Mouse (Mus musculus) erythroblast, embryonic 14.5 days (primary cell): ENCODE measurements around the gene Llgl1. TPM values are rescaled to one million over a fixed set of nuclear protein-coding genes. Genes with fewer than 3 reads are reported as not detected.

Source experiments
- H3K27me3 ChIP-seq: 2 replicates; pipeline ENCODE4 v1.6.1; 2012; ENCODE audit warnings: inconsistent platforms; ENCODE audit not compliant: control insufficient read depth
- H3K36me3 ChIP-seq: 2 replicates; pipeline ENCODE4 v1.6.1; 2012; ENCODE audit warnings: mild to moderate bottlenecking, inconsistent platforms; ENCODE audit not compliant: control insufficient read depth
- H3K4me1 ChIP-seq: 2 replicates; pipeline ENCODE4 v1.6.1; 2012; ENCODE audit warnings: inconsistent platforms; ENCODE audit not compliant: control insufficient read depth
- H3K4me3 ChIP-seq: replicated peaks from 2 replicates; pipeline ENCODE3; 2012; ENCODE audit warnings: moderate library complexity, mild to moderate bottlenecking, inconsistent platforms
- H3K9me3 ChIP-seq: 2 replicates; pipeline ENCODE4 v1.6.1; 2012; ENCODE audit warnings: low read length, inconsistent platforms, mixed read lengths; ENCODE audit not compliant: control insufficient read depth
- GATA1 ChIP-seq: IDR thresholded peaks from 2 replicates; pipeline ENCODE4 v1.6.1; 2012; ENCODE audit warnings: low read length, inconsistent platforms, mixed read lengths
- TAL1 ChIP-seq: IDR thresholded peaks from 3 replicates; pipeline ENCODE4 v1.6.1; 2012; ENCODE audit warnings: low read length, inconsistent platforms, mixed read lengths
- polyA plus RNA-seq: library from polyadenylated mRNA; stranded (reverse); fragments of >175 nt; gene quantifications from 2 replicates; pipeline ENCODE4 v1.2.3, GENCODE M21; 2012

Llgl1 gene
- polyA plus RNA-seq = 2.5 and 4.0 TPM in 2 replicates

- TF ChIP-seq GATA1 (no peak), TAL1 (no peak)
- H3K36me3 ChIP-seq = peaks cover 28% of the 10 kb centered on the region
Observed at GRCm38 (mm10) chr11:60699524-60700075, at the start of gene Llgl1. Llgl1 (plus strand) TSS chr11:60699723.

GRCm38 (mm10) chr11:60696165-60696564 lies 3.4 kb upstream of the Llgl1 start:
- Histone ChIP-seq H3K4me1 (peaks cover 25% of the 10 kb centered on the region), H3K36me3 (no peaks in the 10 kb centered on the region), H3K27me3 (peaks cover 8% of the 10 kb centered on the region), H3K4me3 (no peak overlapping the region), H3K9me3 (no peaks in the 10 kb centered on the region)
- TF ChIP-seq GATA1 (no peak), TAL1 (no peak)

More at GRCm38 (mm10) chr11:60699524-60700075, at the start of gene Llgl1:
- Histone ChIP-seq H3K4me1 (peaks cover 46% of the 10 kb centered on the region), H3K27me3 (peaks cover 2% of the 10 kb centered on the region; the same call in 1 of the 2 replicates), H3K4me3 (peak within 1 kb of the TSS; percentile 95), H3K9me3 (no peaks in the 10 kb centered on the region)

- peaks cover 6% of the 10 kb centered on the region for H3K27me3 ChIP-seq
- peaks cover 37% of the 10 kb centered on the region for H3K4me1 ChIP-seq
- H3K36me3 ChIP-seq = peaks cover 8% of the 10 kb centered on the region
- no peak overlapping the region for H3K4me3 ChIP-seq
- H3K9me3 ChIP-seq = no peaks in the 10 kb centered on the region
- TF ChIP-seq GATA1 (no peak), TAL1 (no peak)
Observed at GRCm38 (mm10) chr11:60697561-60697960, 2.0 kb upstream of the Llgl1 start.

DNA sequence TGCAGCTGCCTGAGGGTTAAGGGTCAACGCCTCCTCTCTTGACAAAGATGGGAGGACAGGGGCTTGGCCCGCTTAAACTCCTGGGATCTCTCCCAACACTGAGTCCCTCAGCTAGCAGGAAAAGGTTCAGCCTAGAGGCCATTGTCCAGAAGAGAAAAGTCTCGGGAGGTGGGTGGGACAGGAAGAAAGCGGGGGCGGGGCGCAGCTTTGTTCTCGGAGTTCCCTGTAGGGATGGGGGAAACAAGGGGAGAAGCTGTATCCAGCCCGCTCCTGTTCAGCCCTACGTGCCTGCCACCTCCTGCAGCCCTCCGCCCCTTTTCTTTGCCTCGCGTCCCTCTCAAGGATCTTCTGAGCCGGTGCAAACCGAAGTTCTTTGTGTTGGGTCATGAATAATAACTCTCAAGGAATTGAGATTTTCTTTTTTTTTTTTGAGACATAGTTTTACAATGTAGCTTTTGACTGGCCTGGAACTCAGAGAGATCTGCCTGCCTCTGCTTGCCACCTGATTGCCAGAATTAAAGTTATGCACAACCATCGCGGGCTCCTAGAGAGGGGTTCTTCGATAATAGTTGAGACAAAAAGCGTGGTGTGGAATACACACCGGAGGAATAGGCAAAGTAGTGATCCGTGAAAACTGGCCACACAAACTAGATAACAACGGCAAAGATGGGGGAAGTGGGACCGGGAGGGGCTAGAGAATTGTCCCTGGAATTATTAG lies 558 bp upstream of the Llgl1 start:
- peaks cover 46% of the 10 kb centered on the region for H3K4me1 ChIP-seq
- peak overlapping the region; percentile 95 for H3K4me3 ChIP-seq
- H3K27me3 ChIP-seq = peaks cover 2% of the 10 kb centered on the region; the same call in 1 of the 2 replicates
- no peak for TF ChIP-seq GATA1
- TF ChIP-seq TAL1 = no peak
- peaks cover 22% of the 10 kb centered on the region for H3K36me3 ChIP-seq
- H3K9me3 ChIP-seq = no peaks in the 10 kb centered on the region

DNA sequence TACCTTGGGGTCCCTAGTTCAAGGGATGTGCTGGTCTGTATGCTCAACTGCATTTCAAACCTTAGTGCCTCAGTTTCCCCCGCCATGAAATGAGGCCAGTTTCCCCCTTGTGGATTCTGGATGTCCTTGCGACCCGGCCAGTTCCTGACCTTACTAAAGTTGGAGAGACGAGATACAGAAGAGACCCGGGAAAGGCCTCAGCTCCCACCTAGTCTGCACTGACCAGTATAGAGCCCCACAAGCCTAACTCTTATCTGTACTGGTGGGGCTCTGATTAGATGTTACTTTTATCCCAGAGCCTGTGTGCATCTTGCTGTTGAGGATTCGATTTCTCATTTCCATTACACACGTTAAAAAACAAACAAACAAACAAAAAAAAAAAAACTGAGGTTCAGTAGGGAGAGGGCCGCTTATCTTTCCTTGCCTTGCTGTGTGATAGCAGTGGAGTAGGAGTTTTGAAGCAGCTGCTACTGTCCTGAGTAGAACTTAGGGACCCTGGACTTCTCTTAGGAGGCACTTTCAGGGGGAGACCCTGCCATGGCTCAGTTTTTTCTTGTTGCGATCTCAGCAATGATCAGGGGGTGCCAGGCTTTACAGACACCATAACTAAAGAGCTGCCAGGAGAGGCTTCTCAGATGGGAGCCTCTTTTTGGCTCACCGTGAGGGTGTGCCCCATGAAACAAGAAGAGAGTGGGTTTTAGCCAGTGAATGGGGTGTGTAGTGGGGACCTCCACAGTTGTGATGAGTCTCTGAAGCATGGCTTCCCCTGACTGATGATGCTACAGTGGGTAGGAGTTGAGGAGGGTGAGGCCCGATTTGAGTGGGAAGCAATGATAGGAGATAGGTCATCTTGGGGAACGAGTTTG lies 1.0 kb downstream of the Llgl1 start:
- Histone ChIP-seq H3K9me3 (no peaks in the 10 kb centered on the region), H3K27me3 (no peaks in the 10 kb centered on the region), H3K36me3 (peaks cover 38% of the 10 kb centered on the region), H3K4me3 (peak overlapping the region; percentile 95), H3K4me1 (peaks cover 46% of the 10 kb centered on the region)
- TF ChIP-seq GATA1 (no peak; the same call in 1 of the 2 replicates), TAL1 (no peak)

GRCm38 (mm10) chr11:60701611-60702010 lies 2.1 kb downstream of the Llgl1 start:
- H3K36me3 ChIP-seq = peaks cover 48% of the 10 kb centered on the region
- no peaks in the 10 kb centered on the region for H3K9me3 ChIP-seq
- no peaks in the 10 kb centered on the region for H3K27me3 ChIP-seq
- TF ChIP-seq GATA1 = no peak
- TF ChIP-seq TAL1 = no peak
- peaks cover 46% of the 10 kb centered on the region for H3K4me1 ChIP-seq
- peak overlapping the region; percentile 31 for H3K4me3 ChIP-seq

GRCm38 (mm10) chr11:60703131-60703530 lies 3.6 kb downstream of the Llgl1 start:
- peaks cover 46% of the 10 kb centered on the region for H3K4me1 ChIP-seq
- H3K27me3 ChIP-seq = no peaks in the 10 kb centered on the region
- peaks cover 63% of the 10 kb centered on the region for H3K36me3 ChIP-seq
- no peak for TF ChIP-seq GATA1
- TF ChIP-seq TAL1 = no peak
- H3K4me3 ChIP-seq = no peak overlapping the region
- H3K9me3 ChIP-seq = no peaks in the 10 kb centered on the region

DNA sequence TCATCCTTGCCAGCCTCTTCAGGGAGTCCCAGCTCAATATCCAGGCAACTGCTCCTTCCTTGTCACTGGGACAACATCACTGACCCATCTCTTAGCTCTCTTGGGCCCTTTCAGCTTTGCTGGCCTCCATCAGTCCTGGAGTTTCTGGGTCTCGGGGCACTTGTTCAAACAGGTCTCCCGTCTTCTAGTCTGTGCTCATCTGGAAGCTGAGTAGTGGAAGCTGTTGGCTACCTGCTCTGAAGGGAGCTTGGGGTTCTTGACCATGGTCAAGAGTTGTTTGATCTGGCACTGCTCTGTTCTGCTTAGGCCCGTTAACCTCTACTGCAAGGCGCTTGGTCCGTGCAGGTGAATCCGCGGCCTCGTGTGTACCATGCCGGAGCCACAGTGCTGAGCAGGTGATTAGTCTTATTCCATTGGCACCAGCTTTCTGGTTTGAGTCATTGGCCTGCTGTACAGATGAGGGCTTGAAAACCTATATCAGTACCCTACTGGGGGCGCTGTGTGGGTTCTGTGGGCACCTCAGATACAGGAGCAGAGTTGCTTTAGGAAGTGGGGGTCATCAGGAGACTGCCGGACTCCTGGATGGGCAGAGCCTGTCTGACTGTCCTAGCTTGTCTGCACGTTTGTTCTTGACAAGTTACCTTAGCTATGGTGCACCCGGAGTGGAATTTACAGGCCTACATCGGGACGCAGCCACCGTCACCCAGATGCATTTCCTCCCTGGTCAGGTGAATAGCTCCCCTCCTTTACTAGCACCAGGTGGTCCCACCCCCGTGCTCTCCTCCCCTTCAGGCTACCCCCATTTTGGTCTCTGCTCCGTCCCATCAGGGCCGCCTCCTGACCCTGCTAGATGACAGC lies 4.7 kb downstream of the Llgl1 start:
- H3K9me3 ChIP-seq = no peaks in the 10 kb centered on the region
- H3K4me3 ChIP-seq = no peak overlapping the region
- H3K27me3 ChIP-seq = no peaks in the 10 kb centered on the region
- H3K36me3 ChIP-seq = peaks cover 75% of the 10 kb centered on the region
- TF ChIP-seq GATA1 (no peak), TAL1 (no peak)
- H3K4me1 ChIP-seq = peaks cover 35% of the 10 kb centered on the region
